Mouse (Mus musculus) mature B cell (primary cell): ENCODE results near the gene Gm49366.
"Not testable (repeated sequence)": the region's sequence is repeated elsewhere in the genome, so short reads cannot be mapped to it uniquely, and the experiment has no call there.

Experiments used
- in situ Hi-C: fragments of 300-500 bp; cut with MboI; formaldehyde crosslinking; loops from 2 replicates; pipeline ENCODE4 v1.14.3; 2019

Gm49366 gene

GRCm38 (mm10) chr12:84038691-84039111 is at the start of gene Gm49366:
Gm49366 (plus strand) TSS chr12:84038935.
- in situ Hi-C loops, result not testable (repeated sequence)

- in situ Hi-C loops, result no loop called here
Measured at GRCm38 (mm10) chr12:83989378-83989777, 49.4 kb upstream of the Gm49366 start.

GRCm38 (mm10) chr12:83997221-83997620 is 41.5 kb upstream of the Gm49366 start:
- in situ Hi-C loops, result no loop called here

- in situ Hi-C loops, result no loop called here
Measured at GRCm38 (mm10) chr12:83998341-83999107, 40.2 kb upstream of the Gm49366 start.

GRCm38 (mm10) chr12:83999237-83999636 is 39.5 kb upstream of the Gm49366 start:
- in situ Hi-C loops, result not testable (repeated sequence)

- in situ Hi-C loops, result no loop called here
Measured at GRCm38 (mm10) chr12:84000418-84000817, 38.3 kb upstream of the Gm49366 start.

- in situ Hi-C loops, result no loop called here
Measured at GRCm38 (mm10) chr12:84003866-84004265, 34.9 kb upstream of the Gm49366 start.

GRCm38 (mm10) chr12:84008251-84008650 is 30.5 kb upstream of the Gm49366 start:
- in situ Hi-C loops, result no loop called here

GRCm38 (mm10) chr12:84008729-84009128 is 30.0 kb upstream of the Gm49366 start:
- in situ Hi-C loops, result no loop called here

GRCm38 (mm10) chr12:84009171-84009965 is 29.4 kb upstream of the Gm49366 start, which contains the start of gene Acot1:
Acot1 (plus strand) TSS chr12:84009490.
- in situ Hi-C loops, result not testable (repeated sequence)

GRCm38 (mm10) chr12:84010201-84010600 is 28.5 kb upstream of the Gm49366 start:
- in situ Hi-C loops, result no loop called here

- in situ Hi-C loops, result no loop called here
Measured at GRCm38 (mm10) chr12:84011251-84012040, 27.3 kb upstream of the Gm49366 start.

- in situ Hi-C loops, result no loop called here
Measured at GRCm38 (mm10) chr12:84013130-84013529, 25.6 kb upstream of the Gm49366 start.

GRCm38 (mm10) chr12:84013701-84014100 is 25.0 kb upstream of the Gm49366 start:
- in situ Hi-C loops, result no loop called here

GRCm38 (mm10) chr12:84020528-84020927 is 18.2 kb upstream of the Gm49366 start:
- in situ Hi-C loops, result not testable (repeated sequence)

GRCm38 (mm10) chr12:84022266-84022665 is 16.5 kb upstream of the Gm49366 start:
- in situ Hi-C loops, result not testable (repeated sequence)

- in situ Hi-C loops, result no loop called here
Measured at GRCm38 (mm10) chr12:84023052-84023745, 15.5 kb upstream of the Gm49366 start.

GRCm38 (mm10) chr12:84025888-84026287 is 12.8 kb upstream of the Gm49366 start:
- in situ Hi-C loops, result no loop called here

- in situ Hi-C loops, result not testable (repeated sequence)
Measured at GRCm38 (mm10) chr12:84028328-84028727, 10.4 kb upstream of the Gm49366 start.

- in situ Hi-C loops, result not testable (repeated sequence)
Measured at GRCm38 (mm10) chr12:84029043-84029442, 9.7 kb upstream of the Gm49366 start.

- in situ Hi-C loops, result no loop called here
Measured at GRCm38 (mm10) chr12:84030659-84031332, 7.9 kb upstream of the Gm49366 start.
